Mouse (Mus musculus): ENCODE data around the gene Gm6882.

Gm6882 gene

GRCm38 (mm10) chr7:21432645-21433044 is at the start of gene Gm6882:
Gene Gm6882 (minus strand): TSS chr7:21432745.
- whole genome bisulfite sequencing = 38% methylated on average over 1 of the region's 1 CpGs

All from cerebral cortex, adult 2 months (tissue).